Mouse (Mus musculus) gastrocnemius, adult 2 months (tissue): ENCODE results near the gene Crtap. TPM values are rescaled to one million over a fixed set of nuclear protein-coding genes. Genes with fewer than 3 reads are reported as not detected.

Experiments used
- DNase-seq: peaks from one replicate; pipeline ENCODE4 v3.0.0; 2022
- H3K27ac ChIP-seq: fragments of 200-600 bp; 2 replicates; pipeline ENCODE4 v1.8.1; 2022; ENCODE audit warnings: mild to moderate bottlenecking
- H3K4me3 ChIP-seq: fragments of 200-600 bp; 2 replicates; pipeline ENCODE4 v1.8.1; 2022; ENCODE audit warnings: mild to moderate bottlenecking, moderate library complexity
- CTCF ChIP-seq: fragments of 200-600 bp; IDR thresholded peaks from 2 replicates; pipeline ENCODE4 v1.8.1; 2022; ENCODE audit warnings: antibody characterized with exemption, mild to moderate bottlenecking, moderate library complexity
- intact Hi-C: fragments of 180-260 bp; cut with DNase I; formaldehyde crosslinking; loops from one replicate; pipeline ENCODE4 v1.15.1; 2025
- long read RNA-seq, 2 experiments: library from polyadenylated mRNA; stranded (forward); transcript quantifications; one replicate each; pipeline ENCODE4 v2.0.0; 2021
- total RNA-seq, 2 experiments: library from RNA; stranded (reverse); gene quantifications; 2 replicates each; pipeline ENCODE4 v1.2.3; 2021

The Crtap gene
- 10 to 100 TPM in 1 of 2 experiments, 1 to 10 TPM in 1; 5.6 to 11.1 TPM for total RNA-seq
- long read RNA-seq, experiment 1, transcript Crtap-201 (7 exons, 1,674 nt): major isoform, 10 of 12 reads
- long read RNA-seq, experiment 1, partial matches to known transcripts: 2 of 12 reads
- long read RNA-seq, experiment 1, other reads (novel, unspliced or antisense): 0 of 12 reads
- long read RNA-seq, experiment 2, partial matches to known transcripts: 0 of 3 reads
- long read RNA-seq, experiment 2, other reads (novel, unspliced or antisense): 0 of 3 reads

GRCm38 (mm10) chr9:114389905-114390748, at the start of gene Crtap:
TSS of gene Crtap (minus strand) at chr9:114390675.
- TF ChIP-seq CTCF: no peak
- intact Hi-C loops: no loop called here
- H3K27ac ChIP-seq: peak within 1 kb of the TSS; percentile 76
- peak within 1 kb of the TSS; percentile 87 for H3K4me3 ChIP-seq
- peak; percentile 74 for DNase-seq

GRCm38 (mm10) chr9:114435668-114436067, 45.2 kb upstream of the Crtap start:
- intact Hi-C loops: no loop called here
- DNase-seq: no peak
- no peak overlapping the region for H3K27ac ChIP-seq
- TF ChIP-seq CTCF: no peak
- no peak overlapping the region for H3K4me3 ChIP-seq

GRCm38 (mm10) chr9:114428103-114428834, 37.8 kb upstream of the Crtap start:
- DNase-seq: no peak
- intact Hi-C loops: no loop called here
- no peak for TF ChIP-seq CTCF
- Histone ChIP-seq H3K4me3 (no peak overlapping the region), H3K27ac (no peak overlapping the region)

GRCm38 (mm10) chr9:114427425-114427824, 37.0 kb upstream of the Crtap start:
- Histone ChIP-seq H3K4me3 (no peak overlapping the region), H3K27ac (no peak overlapping the region)
- DNase-seq: no peak
- TF ChIP-seq CTCF: no peak
- intact Hi-C loops: no loop called here

- no peak for DNase-seq
- TF ChIP-seq CTCF: no peak
- Histone ChIP-seq H3K4me3 (no peak overlapping the region), H3K27ac (no peak overlapping the region)
- intact Hi-C loops: no loop called here
Observed at GRCm38 (mm10) chr9:114426201-114426600, 35.7 kb upstream of the Crtap start.

GRCm38 (mm10) chr9:114425576-114425975, 35.1 kb upstream of the Crtap start:
- TF ChIP-seq CTCF: no peak
- Histone ChIP-seq H3K27ac (no peak overlapping the region), H3K4me3 (no peak overlapping the region)
- intact Hi-C loops: no loop called here
- DNase-seq: no peak

GRCm38 (mm10) chr9:114421797-114422196, 31.3 kb upstream of the Crtap start:
- TF ChIP-seq CTCF: no peak

GRCm38 (mm10) chr9:114421045-114421444, 30.6 kb upstream of the Crtap start:
- no peak for DNase-seq
- intact Hi-C loops: no loop called here
- TF ChIP-seq CTCF: peak; percentile 33
- Histone ChIP-seq H3K4me3 (no peak overlapping the region), H3K27ac (no peak overlapping the region)

More at GRCm38 (mm10) chr9:114421797-114422196, 31.3 kb upstream of the Crtap start:
- DNase-seq: no peak
- Histone ChIP-seq H3K27ac (no peak overlapping the region), H3K4me3 (no peak overlapping the region)
- intact Hi-C loops: no loop called here

- no peak for TF ChIP-seq CTCF
- intact Hi-C loops: loop anchor here (1.0 kb wide), 1 partner anchor 78 kb away; no protein-coding TSS in a partner anchor
- H3K27ac ChIP-seq: no peak overlapping the region
- no peak for DNase-seq
- H3K4me3 ChIP-seq: no peak overlapping the region
Observed at GRCm38 (mm10) chr9:114420443-114420842, 30.0 kb upstream of the Crtap start.

GRCm38 (mm10) chr9:114418187-114418586, 27.7 kb upstream of the Crtap start:
- Histone ChIP-seq H3K4me3 (no peak overlapping the region), H3K27ac (no peak overlapping the region)
- DNase-seq: no peak
- peak; percentile 69 for TF ChIP-seq CTCF
- intact Hi-C loops: loop anchor here (5.0 kb wide), 1 partner anchor 164 kb away; no protein-coding TSS in a partner anchor

GRCm38 (mm10) chr9:114416646-114417517, 26.4 kb upstream of the Crtap start:
- TF ChIP-seq CTCF: no peak

GRCm38 (mm10) chr9:114415701-114416100, 25.2 kb upstream of the Crtap start:
- intact Hi-C loops: loop anchor here (2.0 to 5.0 kb wide), 2 partner anchors 83 to 167 kb away; no protein-coding TSS in a partner anchor
- Histone ChIP-seq H3K27ac (no peak overlapping the region), H3K4me3 (no peak overlapping the region)
- peak; percentile 43 for DNase-seq
- TF ChIP-seq CTCF: peak; percentile 99; the same call in 1 of the 2 replicates

More at GRCm38 (mm10) chr9:114416646-114417517, 26.4 kb upstream of the Crtap start:
- no peak for DNase-seq
- intact Hi-C loops: loop anchor here (5.0 kb wide), 1 partner anchor 165 kb away; no protein-coding TSS in a partner anchor
- H3K27ac ChIP-seq: no peak overlapping the region
- no peak overlapping the region for H3K4me3 ChIP-seq
